Mouse (Mus musculus) midbrain, embryonic 16.5 days (tissue): ENCODE measurements around the gene Fam208a. TPM values are rescaled to one million over a fixed set of nuclear protein-coding genes. Genes with fewer than 3 reads are reported as not detected.

ENCODE experiments used
- ATAC-seq: fragments of 200-750 bp; cut with Nextera tagmentation; 2 replicates; pipeline ENCODE4 v1.8.0; 2017; ENCODE audit warnings: moderate TSS enrichment
- H3K27ac ChIP-seq: fragments of 300-500 bp; sonication (generic); 2 replicates; pipeline ENCODE4 v1.5.1; 2014; ENCODE audit warnings: mild to moderate bottlenecking, low read length, mixed read lengths
- H3K27me3 ChIP-seq: fragments of 300-500 bp; sonication (generic); 2 replicates; pipeline ENCODE4 v1.6.1; 2014; ENCODE audit warnings: low read depth, low read length, mixed read lengths; ENCODE audit not compliant: control insufficient read depth, insufficient read depth
- H3K36me3 ChIP-seq: fragments of 300-500 bp; sonication (generic); 2 replicates; pipeline ENCODE4 v1.6.1; 2014; ENCODE audit warnings: mild to moderate bottlenecking, low read length, moderate library complexity, mixed read lengths; ENCODE audit not compliant: control insufficient read depth, insufficient read depth
- H3K4me1 ChIP-seq: fragments of 300-500 bp; sonication (generic); 2 replicates; pipeline ENCODE4 v1.6.1; 2014; ENCODE audit warnings: mild to moderate bottlenecking, low read length, mixed read lengths; ENCODE audit not compliant: control insufficient read depth, insufficient read depth
- H3K4me2 ChIP-seq: fragments of 300-500 bp; sonication (generic); 2 replicates; pipeline ENCODE4 v1.6.1; 2014; ENCODE audit warnings: mild to moderate bottlenecking, low read length, mixed read lengths
- H3K4me3 ChIP-seq: fragments of 300-500 bp; sonication (generic); 2 replicates; pipeline ENCODE4 v1.5.1; 2014; ENCODE audit warnings: low read depth, mild to moderate bottlenecking, low read length, moderate library complexity, mixed read lengths
- H3K9ac ChIP-seq: fragments of 300-500 bp; sonication (generic); 2 replicates; pipeline ENCODE4 v1.6.1; 2014; ENCODE audit warnings: low read depth, low read length, mixed read lengths
- H3K9me3 ChIP-seq: fragments of 300-500 bp; sonication (generic); replicated peaks from 2 replicates; pipeline ENCODE4 v1.6.1; 2014; ENCODE audit warnings: mild to moderate bottlenecking, low read length, mixed read lengths; ENCODE audit not compliant: control insufficient read depth, poor library complexity, severe bottlenecking
- WGBS: fragments of 180-500 bp; shearing (Covaris S2); extraction: QIAGEN DNeasy Blood & Tissue Kit; methylation state at CpG from one replicate; pipeline ENCODE4 v1.1.7; 2014; 5-methylcytosine and 5-hydroxymethylcytosine counted together
- polyA plus RNA-seq: library from polyadenylated mRNA; unstranded; fragments of >200 nt; fragmentation: Nextera tagmentation; extraction: Ambion mirVana; gene quantifications from 2 replicates; pipeline ENCODE4 v1.2.1, GENCODE M21; 2015

Fam208a gene
- polyA plus RNA-seq = 15.0 and 18.1 TPM in 2 replicates

GRCm38 (mm10) chr14:27428573-27428972 lies at the start of gene Fam208a:
Fam208a (plus strand) TSS chr14:27428834.
- WGBS = under 1% methylated on average over 40 of the region's 43 CpGs
- Histone ChIP-seq H3K9ac (peak within 1 kb of the TSS; percentile 97), H3K4me1 (peaks cover 4% of the 10 kb centered on the region), H3K27me3 (no peaks in the 10 kb centered on the region), H3K4me3 (peak within 1 kb of the TSS; percentile 80), H3K36me3 (peaks cover 1% of the 10 kb centered on the region; the same call in 1 of the 2 replicates), H3K27ac (peak within 1 kb of the TSS; percentile 100), H3K4me2 (peak within 1 kb of the TSS; percentile 79), H3K9me3 (no peaks in the 10 kb centered on the region; the same call in 1 of the 2 replicates)
- peak; percentile 97 for ATAC-seq

GRCm38 (mm10) chr14:27379404-27379803 lies 49.2 kb upstream of the Fam208a start:
- H3K4me2 ChIP-seq = no peak overlapping the region
- WGBS = 85% methylated on average over 12 of the region's 12 CpGs
- H3K27me3 ChIP-seq = no peaks in the 10 kb centered on the region
- no peak overlapping the region for H3K4me3 ChIP-seq
- no peaks in the 10 kb centered on the region for H3K9me3 ChIP-seq
- H3K36me3 ChIP-seq = no peaks in the 10 kb centered on the region
- no peak for ATAC-seq
- no peak overlapping the region for H3K9ac ChIP-seq
- H3K4me1 ChIP-seq = no peaks in the 10 kb centered on the region
- H3K27ac ChIP-seq = no peak overlapping the region

- 92% methylated on average over 7 of the region's 7 CpGs for WGBS
- Histone ChIP-seq H3K9ac (no peak overlapping the region), H3K27me3 (no peaks in the 10 kb centered on the region), H3K4me2 (no peak overlapping the region), H3K4me1 (no peaks in the 10 kb centered on the region), H3K9me3 (no peaks in the 10 kb centered on the region), H3K4me3 (no peak overlapping the region), H3K36me3 (no peaks in the 10 kb centered on the region), H3K27ac (no peak overlapping the region)
- ATAC-seq = no peak
Observed at GRCm38 (mm10) chr14:27381459-27381858, 47.2 kb upstream of the Fam208a start.

GRCm38 (mm10) chr14:27383321-27383830 lies 45.3 kb upstream of the Fam208a start:
- Histone ChIP-seq H3K4me3 (no peak overlapping the region), H3K27me3 (no peaks in the 10 kb centered on the region), H3K4me1 (no peaks in the 10 kb centered on the region), H3K9ac (no peak overlapping the region), H3K9me3 (no peaks in the 10 kb centered on the region), H3K36me3 (no peaks in the 10 kb centered on the region), H3K27ac (no peak overlapping the region), H3K4me2 (no peak overlapping the region)
- ATAC-seq = no peak
- 88% methylated on average over 5 of the region's 5 CpGs for WGBS

GRCm38 (mm10) chr14:27384143-27384542 lies 44.5 kb upstream of the Fam208a start:
- ATAC-seq = no peak
- no peaks in the 10 kb centered on the region for H3K27me3 ChIP-seq
- no peak overlapping the region for H3K4me3 ChIP-seq
- no peak overlapping the region for H3K27ac ChIP-seq
- no peak overlapping the region for H3K9ac ChIP-seq
- 94% methylated on average over 4 of the region's 4 CpGs for WGBS
- H3K4me2 ChIP-seq = no peak overlapping the region
- H3K4me1 ChIP-seq = no peaks in the 10 kb centered on the region
- no peaks in the 10 kb centered on the region for H3K36me3 ChIP-seq
- no peaks in the 10 kb centered on the region for H3K9me3 ChIP-seq

GRCm38 (mm10) chr14:27388616-27389015 lies 40.0 kb upstream of the Fam208a start:
- no peak overlapping the region for H3K4me3 ChIP-seq
- no peaks in the 10 kb centered on the region for H3K9me3 ChIP-seq
- no peak overlapping the region for H3K9ac ChIP-seq
- H3K4me2 ChIP-seq = no peak overlapping the region
- H3K27ac ChIP-seq = no peak overlapping the region
- no peaks in the 10 kb centered on the region for H3K4me1 ChIP-seq
- no peak for ATAC-seq
- H3K36me3 ChIP-seq = no peaks in the 10 kb centered on the region
- no peaks in the 10 kb centered on the region for H3K27me3 ChIP-seq

- no peak overlapping the region for H3K27ac ChIP-seq
- H3K4me3 ChIP-seq = no peak overlapping the region
- H3K9me3 ChIP-seq = no peaks in the 10 kb centered on the region
- H3K36me3 ChIP-seq = no peaks in the 10 kb centered on the region
- ATAC-seq = no peak
- WGBS = 85% methylated on average over 2 of the region's 2 CpGs
- no peaks in the 10 kb centered on the region for H3K4me1 ChIP-seq
- no peaks in the 10 kb centered on the region for H3K27me3 ChIP-seq
- no peak overlapping the region for H3K9ac ChIP-seq
- H3K4me2 ChIP-seq = no peak overlapping the region
Observed at GRCm38 (mm10) chr14:27389722-27390121, 38.9 kb upstream of the Fam208a start.

GRCm38 (mm10) chr14:27390663-27391062 lies 38.0 kb upstream of the Fam208a start:
- H3K27ac ChIP-seq = no peak overlapping the region
- H3K4me1 ChIP-seq = no peaks in the 10 kb centered on the region
- H3K9me3 ChIP-seq = no peaks in the 10 kb centered on the region
- no peak overlapping the region for H3K4me2 ChIP-seq
- H3K36me3 ChIP-seq = no peaks in the 10 kb centered on the region
- H3K4me3 ChIP-seq = no peak overlapping the region
- no peaks in the 10 kb centered on the region for H3K27me3 ChIP-seq
- WGBS = 51% methylated on average over 7 of the region's 7 CpGs
- no peak overlapping the region for H3K9ac ChIP-seq
- ATAC-seq = no peak

GRCm38 (mm10) chr14:27391776-27392308 lies 36.8 kb upstream of the Fam208a start:
- no peak overlapping the region for H3K4me2 ChIP-seq
- H3K4me3 ChIP-seq = no peak overlapping the region
- ATAC-seq = no peak

More at GRCm38 (mm10) chr14:27391776-27392308, 36.8 kb upstream of the Fam208a start:
- H3K36me3 ChIP-seq = no peaks in the 10 kb centered on the region
- H3K27me3 ChIP-seq = no peaks in the 10 kb centered on the region
- H3K9ac ChIP-seq = no peak overlapping the region
- no peaks in the 10 kb centered on the region for H3K4me1 ChIP-seq
- WGBS = 73% methylated on average over 9 of the region's 9 CpGs
- H3K9me3 ChIP-seq = no peaks in the 10 kb centered on the region
- H3K27ac ChIP-seq = no peak overlapping the region
